Mouse (Mus musculus) spleen, postnatal 4 days (tissue): ENCODE measurements around the gene Bst1.

ENCODE experiments used
- DNase-seq, 2 experiments: peaks; one replicate each; pipeline ENCODE4 v3.0.0; 2022; ENCODE audit warnings: low spot score in 2 of 2

The Bst1 gene

GRCm38 (mm10) chr5:43855769-43856168 is 37.1 kb downstream of the Bst1 start:
- no peak for DNase-seq

DNA sequence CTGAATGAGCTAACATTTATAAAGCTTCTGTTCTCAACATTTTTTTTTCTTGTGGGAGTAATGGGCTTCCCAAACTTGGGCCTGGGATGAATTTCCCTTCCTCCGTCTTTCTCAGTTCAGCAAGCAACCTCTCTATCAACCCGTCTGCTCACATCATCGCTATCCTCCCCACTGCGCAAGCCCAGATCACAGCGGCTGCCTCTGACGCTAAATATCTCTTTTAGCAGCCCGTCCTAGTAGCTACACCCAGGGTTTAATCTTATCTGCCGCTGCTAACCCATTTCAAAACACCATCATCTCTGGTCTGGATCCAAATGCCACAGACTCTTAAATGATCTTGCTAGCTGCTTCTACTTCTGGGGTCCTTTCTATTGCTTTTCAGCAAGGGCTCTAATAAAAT is 41.0 kb downstream of the Bst1 start:
- DNase-seq: no peak

- no peak for DNase-seq
Measured at GRCm38 (mm10) chr5:43860096-43860495, 41.4 kb downstream of the Bst1 start.

DNA sequence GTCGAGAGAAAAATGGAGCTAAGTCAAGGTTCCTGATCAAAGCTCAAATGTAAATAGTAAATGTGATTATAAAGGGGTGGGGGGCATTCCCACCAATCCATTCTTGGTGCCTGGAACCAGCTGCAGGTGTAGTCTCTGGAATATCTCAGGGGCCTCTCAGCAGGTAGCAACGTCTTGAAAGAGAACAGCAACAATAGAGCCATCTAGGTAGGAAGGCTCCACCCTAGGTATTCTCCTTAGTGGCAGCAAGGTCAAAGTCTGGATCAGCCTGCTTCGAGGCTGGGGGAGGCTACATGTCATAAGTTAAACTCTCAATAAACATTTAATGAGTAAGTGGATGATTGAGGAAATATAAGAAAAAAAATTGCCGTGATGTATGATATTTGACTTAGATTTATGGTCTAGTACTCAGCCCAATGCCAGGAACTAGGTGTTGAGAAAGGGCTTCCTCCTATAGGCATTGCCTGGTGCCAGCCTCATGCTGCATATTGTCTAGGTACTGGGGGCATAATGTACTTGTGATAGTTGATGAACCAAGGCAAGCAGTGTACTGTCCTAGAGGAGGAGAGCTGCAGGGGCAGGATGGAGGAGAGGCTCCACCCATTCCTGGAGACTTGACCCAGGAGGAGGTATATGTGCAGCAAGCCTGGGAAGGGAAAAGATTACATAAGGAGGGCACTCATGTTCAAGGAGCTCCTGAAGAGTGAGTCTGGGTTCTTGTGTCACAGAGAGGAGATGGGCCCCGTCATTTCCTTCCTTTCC is 42.2 kb downstream of the Bst1 start:
- no peak for DNase-seq

DNA sequence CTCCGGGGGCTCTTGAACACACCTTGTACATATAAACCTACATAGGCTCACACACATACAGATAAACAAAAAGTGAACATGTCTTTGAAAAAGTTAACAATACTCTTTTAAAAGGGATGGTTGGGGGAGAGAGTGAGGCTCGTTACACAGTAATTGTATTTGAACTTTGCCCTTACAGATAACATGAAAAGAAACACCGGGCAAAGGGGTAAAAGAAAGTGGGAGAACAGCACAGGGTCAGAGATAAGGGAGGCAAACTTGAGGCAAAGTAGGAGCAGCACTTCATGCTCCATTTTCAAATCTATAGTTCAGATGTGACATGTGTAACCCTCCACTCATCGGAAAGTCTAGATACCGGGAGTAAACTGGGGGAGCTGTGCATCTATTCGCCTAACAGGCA is 45.0 kb downstream of the Bst1 start:
- no peak for DNase-seq

- DNase-seq: no peak
Measured at GRCm38 (mm10) chr5:43865316-43865715, 46.6 kb downstream of the Bst1 start.

- no peak for DNase-seq
Measured at GRCm38 (mm10) chr5:43868253-43868652, 49.6 kb downstream of the Bst1 start, which contains the start of gene Cd38. Gene Cd38 (plus strand): TSS chr5:43868553.

DNA sequence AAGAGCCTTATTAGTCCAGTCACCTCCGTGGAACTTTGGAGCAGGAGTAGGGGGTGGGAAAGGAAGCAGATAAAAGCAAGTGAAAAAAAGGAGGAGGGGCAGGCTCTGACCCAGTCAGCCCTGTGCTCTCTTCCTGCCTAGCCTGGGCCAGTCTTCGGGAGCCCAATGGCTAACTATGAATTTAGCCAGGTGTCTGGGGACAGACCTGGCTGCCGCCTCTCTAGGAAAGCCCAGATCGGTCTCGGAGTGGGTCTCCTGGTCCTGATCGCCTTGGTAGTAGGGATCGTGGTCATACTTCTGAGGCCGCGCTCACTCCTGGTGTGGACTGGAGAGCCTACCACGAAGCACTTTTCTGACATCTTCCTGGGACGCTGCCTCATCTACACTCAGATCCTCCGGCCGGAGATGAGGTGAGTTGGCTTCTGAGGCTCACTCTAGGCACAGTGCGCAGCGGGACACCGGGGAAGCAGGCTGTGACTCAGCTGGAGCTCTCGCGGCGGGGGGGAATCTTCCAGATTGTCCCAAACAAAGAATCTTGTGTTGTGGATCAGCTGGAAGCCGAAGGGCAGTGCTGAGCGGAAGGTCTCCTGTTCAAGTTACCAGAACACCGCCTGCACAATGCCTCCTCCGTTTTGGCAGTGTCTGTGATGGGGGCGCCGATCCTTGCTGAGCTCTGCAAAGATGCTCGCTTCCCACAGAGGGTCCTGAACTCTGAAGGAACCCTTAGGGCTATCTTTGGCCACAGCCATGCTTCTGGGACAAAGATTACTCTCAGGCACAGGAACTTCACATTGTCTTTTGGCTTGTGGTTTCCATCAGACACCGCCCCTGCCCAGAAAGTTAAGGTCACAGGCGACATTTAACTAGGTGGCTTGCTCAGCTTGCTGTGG is 50.3 kb downstream of the Bst1 start:
- peak; percentile 28 to 70 for DNase-seq

GRCm38 (mm10) chr5:43871845-43872244 is 53.2 kb downstream of the Bst1 start:
- no peak for DNase-seq

- DNase-seq: no peak
Measured at GRCm38 (mm10) chr5:43872652-43873051, 54.0 kb downstream of the Bst1 start.

GRCm38 (mm10) chr5:43882034-43882433 is 63.3 kb downstream of the Bst1 start:
- no peak for DNase-seq

DNA sequence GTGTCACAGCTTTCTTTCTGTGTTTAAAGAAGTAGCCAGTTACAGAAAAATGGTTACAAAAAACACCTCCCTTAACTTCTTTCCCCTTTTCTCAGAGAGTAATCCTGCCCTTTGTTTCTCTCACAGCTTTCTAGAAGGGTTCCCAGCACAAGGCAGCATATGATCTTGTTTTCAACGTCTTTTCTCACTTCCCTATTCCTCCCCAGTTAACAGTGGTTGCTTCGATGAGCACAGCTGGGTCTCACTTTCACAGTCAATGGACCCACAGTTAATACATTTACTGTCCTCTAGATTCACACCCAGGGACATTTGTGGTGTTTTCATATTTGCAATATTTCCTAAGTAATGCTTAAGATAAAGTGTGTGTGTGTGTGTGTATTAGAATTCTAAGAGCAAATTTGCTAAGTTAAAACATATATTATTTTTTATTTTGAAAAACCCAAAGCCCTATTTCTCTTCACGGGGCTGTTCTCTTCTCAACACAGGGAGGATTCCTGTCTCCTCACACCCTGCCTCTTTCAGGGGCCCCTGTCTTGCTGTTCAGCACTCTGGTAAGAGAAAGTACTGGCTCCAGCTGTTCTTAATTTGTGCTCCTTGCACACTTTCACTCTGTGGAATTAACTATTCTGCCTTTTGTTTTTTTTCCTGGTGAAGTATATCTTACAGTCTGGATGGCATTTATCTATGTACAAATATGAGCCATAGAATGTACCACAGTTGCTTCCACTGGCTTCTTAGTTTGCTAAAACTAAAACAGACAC is 66.6 kb downstream of the Bst1 start:
- DNase-seq: no peak

GRCm38 (mm10) chr5:43892386-43892785 is 73.7 kb downstream of the Bst1 start:
- peak in 1 of 2 experiments; percentile 25 for DNase-seq
